Mouse (Mus musculus) intestine, embryonic 15.5 days (tissue): ENCODE results near the gene Prr15l. TPM values are rescaled to one million over a fixed set of nuclear protein-coding genes. Genes with fewer than 3 reads are reported as not detected.

Source experiments
- ATAC-seq: fragments of 200-750 bp; cut with Nextera tagmentation; 2 replicates; pipeline ENCODE4 v1.8.0; 2017; ENCODE audit warnings: moderate TSS enrichment, moderate library complexity
- H3K27ac ChIP-seq: fragments of 300-500 bp; sonication (generic); 2 replicates; pipeline ENCODE4 v1.5.1; 2015; ENCODE audit warnings: mild to moderate bottlenecking, inconsistent platforms
- H3K27me3 ChIP-seq: fragments of 300-500 bp; sonication (generic); replicated peaks from 2 replicates; pipeline ENCODE4 v1.6.1; 2015; ENCODE audit warnings: inconsistent platforms
- H3K36me3 ChIP-seq: fragments of 300-500 bp; sonication (generic); 2 replicates; pipeline ENCODE4 v1.6.1; 2015; ENCODE audit warnings: inconsistent platforms
- H3K4me1 ChIP-seq: fragments of 300-500 bp; sonication (generic); replicated peaks from 2 replicates; pipeline ENCODE4 v1.6.1; 2015; ENCODE audit warnings: inconsistent platforms
- H3K4me2 ChIP-seq: fragments of 300-500 bp; sonication (generic); replicated peaks from 2 replicates; pipeline ENCODE4 v1.6.1; 2015; ENCODE audit warnings: mild to moderate bottlenecking, inconsistent platforms
- H3K4me3 ChIP-seq: fragments of 300-500 bp; sonication (generic); replicated peaks from 2 replicates; pipeline ENCODE4 v1.5.1; 2015; ENCODE audit warnings: inconsistent platforms
- H3K9ac ChIP-seq: fragments of 300-500 bp; sonication (generic); 2 replicates; pipeline ENCODE4 v1.6.1; 2015; ENCODE audit warnings: inconsistent platforms
- H3K9me3 ChIP-seq: fragments of 300-500 bp; sonication (generic); 2 replicates; pipeline ENCODE4 v1.6.1; 2016; ENCODE audit warnings: inconsistent platforms
- WGBS: fragments of 180-500 bp; shearing (Covaris S2); methylation state at CpG from one replicate; pipeline ENCODE4 v1.1.7; 2015; 5-methylcytosine and 5-hydroxymethylcytosine counted together
- polyA plus RNA-seq: library from polyadenylated mRNA; unstranded; fragments of >200 nt; fragmentation: Nextera tagmentation; extraction: Ambion mirVana; gene quantifications from 2 replicates; pipeline ENCODE4 v1.2.1, GENCODE M21; 2015

The Prr15l gene
- polyA plus RNA-seq, 1 experiment from 2014 or later = 84.7 TPM

GRCm38 (mm10) chr11:96938426-96938800 is 10.5 kb downstream of the Prr15l start:
- peak overlapping the region; percentile 83 for H3K27ac ChIP-seq
- no peak for ATAC-seq
- H3K36me3 ChIP-seq = no peaks in the 10 kb centered on the region
- no peak overlapping the region for H3K4me3 ChIP-seq
- H3K4me1 ChIP-seq = peaks cover 31% of the 10 kb centered on the region
- 65% methylated on average over 6 of the region's 6 CpGs for WGBS
- no peak overlapping the region for H3K9ac ChIP-seq
- H3K9me3 ChIP-seq = no peaks in the 10 kb centered on the region
- no peaks in the 10 kb centered on the region for H3K27me3 ChIP-seq
- H3K4me2 ChIP-seq = 0 out of 2 replicates have a peak overlapping the region, but pooled peaks have one; percentile 3

GRCm38 (mm10) chr11:96940578-96941465 is 12.9 kb downstream of the Prr15l start:
- WGBS = 71% methylated on average over 16 of the region's 16 CpGs

GRCm38 (mm10) chr11:96941989-96942590 is 14.2 kb downstream of the Prr15l start:
- Histone ChIP-seq H3K36me3 (no peaks in the 10 kb centered on the region), H3K4me1 (peaks cover 28% of the 10 kb centered on the region), H3K4me2 (peak overlapping the region; percentile 75; the same call in 1 of the 2 replicates), H3K4me3 (no peak overlapping the region), H3K9ac (no peak overlapping the region), H3K27ac (0 out of 2 replicates have a peak overlapping the region, but pooled peaks have one; percentile 27), H3K27me3 (no peaks in the 10 kb centered on the region), H3K9me3 (no peaks in the 10 kb centered on the region)
- 61% methylated on average over 6 of the region's 6 CpGs for WGBS
- ATAC-seq = no peak

More at GRCm38 (mm10) chr11:96940578-96941465, 12.9 kb downstream of the Prr15l start:
- Histone ChIP-seq H3K9me3 (no peaks in the 10 kb centered on the region), H3K4me2 (no peak overlapping the region), H3K27ac (no peak overlapping the region), H3K4me3 (no peak overlapping the region), H3K4me1 (peaks cover 31% of the 10 kb centered on the region), H3K9ac (no peak overlapping the region), H3K27me3 (no peaks in the 10 kb centered on the region), H3K36me3 (no peaks in the 10 kb centered on the region)
- ATAC-seq = no peak

DNA sequence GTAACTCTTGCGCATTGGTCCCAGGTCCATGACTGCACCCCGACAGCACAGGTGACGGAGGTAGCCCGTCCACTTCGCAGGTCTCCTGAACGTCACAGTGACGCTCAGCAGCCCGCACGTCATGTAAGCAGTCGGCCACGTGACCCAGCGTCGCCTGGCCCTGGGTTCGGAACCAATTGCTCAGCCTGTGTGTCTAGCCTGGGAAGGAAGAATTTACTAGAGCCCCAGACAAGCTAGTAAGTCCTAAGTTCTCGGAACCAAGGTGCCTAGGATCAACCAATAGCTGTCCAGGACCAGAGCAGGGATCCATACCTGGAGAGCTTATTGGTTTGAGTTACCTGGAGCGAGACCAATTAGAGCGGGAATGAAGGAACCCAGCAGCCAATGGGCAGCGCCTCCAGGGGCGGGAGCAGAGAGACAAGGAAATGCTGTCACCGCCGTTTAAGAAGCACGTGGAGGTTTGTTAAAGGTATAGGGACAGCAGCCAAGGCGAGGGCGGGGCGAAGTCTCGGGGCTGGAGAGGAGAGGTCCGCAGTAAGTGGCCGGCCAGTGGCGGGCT is 15.9 kb downstream of the Prr15l start, which contains the start of gene Pnpo:
Pnpo (minus strand) TSS at position 241 of the 559 bp plus-strand sequence.
- H3K27ac ChIP-seq = peak within 1 kb of the TSS; percentile 42; the same call in 1 of the 2 replicates

GRCm38 (mm10) chr11:96944844-96945580 is 17.1 kb downstream of the Prr15l start:
- ATAC-seq = no peak
- Histone ChIP-seq H3K9me3 (no peaks in the 10 kb centered on the region), H3K4me1 (peaks cover 10% of the 10 kb centered on the region), H3K27ac (no peak overlapping the region), H3K36me3 (peaks cover 8% of the 10 kb centered on the region; the same call in 1 of the 2 replicates), H3K9ac (peak overlapping the region; percentile 39), H3K27me3 (no peaks in the 10 kb centered on the region), H3K4me2 (peak overlapping the region; percentile 75), H3K4me3 (peak overlapping the region; percentile 51)
- WGBS = 72% methylated on average over 14 of the region's 14 CpGs

More for the DNA sequence above, 15.9 kb downstream of the Prr15l start, which contains the start of gene Pnpo:
- Histone ChIP-seq H3K4me2 (peak within 1 kb of the TSS; percentile 75), H3K27me3 (no peaks in the 10 kb centered on the region), H3K9me3 (no peaks in the 10 kb centered on the region), H3K4me3 (peak within 1 kb of the TSS; percentile 51), H3K36me3 (no peaks in the 10 kb centered on the region), H3K4me1 (peaks cover 15% of the 10 kb centered on the region), H3K9ac (peak within 1 kb of the TSS; percentile 54)
- ATAC-seq = peak; percentile 94
- WGBS = under 1% methylated on average over 29 of the region's 29 CpGs

GRCm38 (mm10) chr11:96946498-96946897 is 18.6 kb downstream of the Prr15l start:
- peaks cover 9% of the 10 kb centered on the region; the same call in 1 of the 2 replicates for H3K36me3 ChIP-seq
- no peak overlapping the region for H3K9ac ChIP-seq
- 85% methylated on average over 9 of the region's 9 CpGs for WGBS
- H3K27ac ChIP-seq = no peak overlapping the region
- H3K27me3 ChIP-seq = no peaks in the 10 kb centered on the region
- no peak overlapping the region for H3K4me2 ChIP-seq
- ATAC-seq = no peak
- H3K4me1 ChIP-seq = peaks cover 10% of the 10 kb centered on the region
- H3K4me3 ChIP-seq = no peak overlapping the region
- no peaks in the 10 kb centered on the region for H3K9me3 ChIP-seq

DNA sequence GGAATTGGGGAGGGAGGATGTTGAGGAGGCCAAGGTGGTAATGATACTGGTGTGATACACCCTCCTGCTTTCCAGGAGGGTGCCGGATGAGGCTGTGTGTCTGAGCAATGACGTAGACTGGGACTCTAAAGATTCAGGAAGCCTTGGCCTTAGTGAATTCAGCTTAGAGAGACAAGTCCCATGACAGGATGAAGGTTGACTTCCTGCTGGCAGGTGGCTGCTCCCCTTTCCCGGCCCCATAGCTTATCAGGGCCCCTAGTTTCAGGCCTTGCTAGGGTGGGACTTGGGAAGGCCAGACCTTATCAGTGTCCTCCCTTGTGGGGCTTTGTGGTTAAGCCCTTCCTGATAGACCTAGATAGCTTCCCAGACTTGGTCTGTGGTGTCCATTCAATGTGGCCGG is 19.9 kb downstream of the Prr15l start:
- 79% methylated on average over 4 of the region's 4 CpGs for WGBS
- peaks cover 10% of the 10 kb centered on the region for H3K4me1 ChIP-seq
- no peak overlapping the region for H3K27ac ChIP-seq
- H3K9ac ChIP-seq = no peak overlapping the region
- no peaks in the 10 kb centered on the region for H3K9me3 ChIP-seq
- peak; percentile 40; the same call in 1 of the 2 replicates for ATAC-seq
- peaks cover 20% of the 10 kb centered on the region for H3K36me3 ChIP-seq
- H3K4me2 ChIP-seq = no peak overlapping the region
- H3K4me3 ChIP-seq = no peak overlapping the region
- H3K27me3 ChIP-seq = no peaks in the 10 kb centered on the region

- H3K27ac ChIP-seq = no peak overlapping the region
- ATAC-seq = no peak
- H3K4me3 ChIP-seq = no peak overlapping the region
- no peaks in the 10 kb centered on the region for H3K9me3 ChIP-seq
- 96% methylated on average over 3 of the region's 3 CpGs for WGBS
- no peaks in the 10 kb centered on the region for H3K27me3 ChIP-seq
- no peaks in the 10 kb centered on the region; the same call in 1 of the 2 replicates for H3K4me1 ChIP-seq
- H3K36me3 ChIP-seq = peaks cover 40% of the 10 kb centered on the region
- H3K9ac ChIP-seq = no peak overlapping the region
- H3K4me2 ChIP-seq = no peak overlapping the region
Observed at GRCm38 (mm10) chr11:96950767-96951166, 22.9 kb downstream of the Prr15l start.

DNA sequence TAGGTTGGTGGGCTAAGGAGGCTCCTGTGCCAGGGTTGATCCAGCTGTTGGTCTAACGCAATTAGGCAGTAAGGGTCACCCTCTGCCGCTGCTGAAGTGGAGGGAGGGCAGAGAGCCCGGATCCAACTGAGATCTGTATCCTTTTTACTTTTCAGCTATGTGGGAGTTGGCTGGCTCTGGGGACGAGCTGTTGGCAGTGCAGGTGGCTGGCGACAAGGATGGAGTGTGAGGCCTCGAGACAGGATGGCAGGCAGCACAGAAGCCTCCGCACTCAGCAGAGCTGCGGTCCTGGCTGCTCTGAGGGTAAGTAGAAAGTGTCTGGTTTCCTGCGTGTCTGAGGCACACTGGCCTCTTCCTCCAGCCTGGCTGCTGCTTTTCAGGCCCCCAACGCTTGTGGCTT is 24.5 kb downstream of the Prr15l start:
- no peaks in the 10 kb centered on the region for H3K9me3 ChIP-seq
- H3K4me2 ChIP-seq = no peak overlapping the region
- H3K9ac ChIP-seq = no peak overlapping the region
- 77% methylated on average over 10 of the region's 10 CpGs for WGBS
- H3K4me1 ChIP-seq = no peaks in the 10 kb centered on the region; the same call in 1 of the 2 replicates
- no peak overlapping the region for H3K4me3 ChIP-seq
- peaks cover 52% of the 10 kb centered on the region for H3K36me3 ChIP-seq
- H3K27me3 ChIP-seq = no peaks in the 10 kb centered on the region
- ATAC-seq = no peak
- H3K27ac ChIP-seq = no peak overlapping the region

GRCm38 (mm10) chr11:96952896-96953295 is 25.0 kb downstream of the Prr15l start:
- Histone ChIP-seq H3K36me3 (peaks cover 55% of the 10 kb centered on the region), H3K4me3 (no peak overlapping the region), H3K4me2 (no peak overlapping the region), H3K9ac (no peak overlapping the region), H3K9me3 (no peaks in the 10 kb centered on the region), H3K27me3 (no peaks in the 10 kb centered on the region), H3K27ac (no peak overlapping the region), H3K4me1 (no peaks in the 10 kb centered on the region; the same call in 1 of the 2 replicates)
- no peak for ATAC-seq
- 71% methylated on average over 6 of the region's 6 CpGs for whole genome bisulfite sequencing

DNA sequence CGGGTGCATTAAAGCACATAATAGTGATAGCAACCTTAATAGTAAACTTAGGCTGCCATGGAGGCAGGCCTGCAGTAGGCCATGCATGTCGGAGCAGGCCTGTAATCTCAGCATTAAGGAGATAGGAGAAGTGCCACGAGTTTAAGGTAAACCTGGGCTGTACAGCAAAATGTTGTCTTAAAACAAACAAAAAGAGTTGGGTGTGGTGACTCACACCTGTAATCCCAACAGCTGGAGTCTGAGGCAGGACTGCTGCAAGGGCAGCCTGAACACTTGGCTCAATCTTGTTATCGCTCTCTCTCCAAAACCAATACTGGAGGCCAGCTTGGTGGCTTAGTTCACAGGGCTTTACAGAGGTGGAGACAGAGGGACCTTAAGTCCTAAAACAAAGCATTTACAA is 27.2 kb downstream of the Prr15l start:
- Histone ChIP-seq H3K9ac (no peak overlapping the region), H3K27ac (no peak overlapping the region; the same call in 1 of the 2 replicates)

More for the DNA sequence above, 27.2 kb downstream of the Prr15l start:
- Histone ChIP-seq H3K9me3 (no peaks in the 10 kb centered on the region), H3K4me3 (no peak overlapping the region), H3K4me1 (no peaks in the 10 kb centered on the region), H3K27me3 (no peaks in the 10 kb centered on the region), H3K4me2 (no peak overlapping the region), H3K36me3 (peaks cover 58% of the 10 kb centered on the region)
- no peak for ATAC-seq
- 84% methylated on average over 4 of the region's 4 CpGs for WGBS
